Mouse (Mus musculus) adrenal gland, adult 2 months (tissue): Measurements from ENCODE around the gene Gm10037. TPM values are rescaled to one million over a fixed set of nuclear protein-coding genes. Genes with fewer than 3 reads are reported as not detected.
"Not testable (repeated sequence)": the region's sequence is repeated elsewhere in the genome, so short reads cannot be mapped to it uniquely, and the experiment has no call there.

ENCODE experiments used
- DNase-seq: peaks from one replicate; pipeline ENCODE4 v3.0.0; 2021
- polyA plus RNA-seq: library from polyadenylated mRNA; depleted of rRNA; stranded (reverse); fragments of >200 nt; gene quantifications from 2 replicates; pipeline ENCODE4 v1.2.3, GENCODE M21; 2012; rRNA removed
- total RNA-seq, 2 experiments: library from RNA; stranded (reverse); gene quantifications; 2 replicates each; pipeline ENCODE4 v1.2.3; 2021

The Gm10037 gene
- total and polyA plus RNA-seq, 3 experiments, result 1.8 to 3.2 TPM; not detected in 1

- not testable (repeated sequence) for DNase-seq
Measured at GRCm38 (mm10) chr13:67876049-67876698, 45.3 kb downstream of the Gm10037 start.

- no peak for DNase-seq
Measured at GRCm38 (mm10) chr13:67876699-67877254, 45.9 kb downstream of the Gm10037 start.

DNA sequence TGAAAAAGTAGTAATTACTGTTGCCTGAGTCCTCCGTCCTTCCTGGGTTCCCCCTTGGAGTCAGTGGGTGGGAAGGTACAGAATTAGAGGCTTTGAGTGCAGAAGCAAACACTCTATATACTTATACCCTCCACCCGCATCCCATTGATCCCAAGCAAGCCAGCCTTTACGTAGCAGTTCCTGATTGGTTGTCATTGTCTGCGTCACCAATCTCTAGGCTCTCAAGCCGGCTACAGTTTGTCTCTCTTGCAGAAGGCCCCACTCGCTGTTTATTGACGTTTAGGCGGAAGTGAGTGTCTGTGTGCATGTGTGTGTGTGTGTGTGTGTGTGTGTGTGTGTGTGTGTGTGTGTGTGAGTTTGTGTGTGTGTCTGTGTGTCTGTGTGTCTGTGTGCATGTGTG, 53.1 kb downstream of the Gm10037 start:
- no peak for DNase-seq

Other genes starting within 250 kb of the Gm10037 start
- 1 to 10 TPM; 6.4 to 7.8 TPM for gene Zfp729b, start 221.4 kb upstream of the Gm10037 start, total RNA-seq
- 0.03 and 0.09 TPM in 2 replicates for gene Zfp729b, start 221.4 kb upstream of the Gm10037 start, polyA plus RNA-seq
- gene Gm49345, start 193.3 kb upstream of the Gm10037 start, total RNA-seq, result 1 to 10 TPM; 1.2 to 1.3 TPM
- not detected in 2 replicates for gene Gm49345, start 193.3 kb upstream of the Gm10037 start, polyA plus RNA-seq
- 1 to 10 TPM; 6.0 to 6.5 TPM for gene Zfp729a, start 193.3 kb upstream of the Gm10037 start, total RNA-seq
- 0.12 and 0.29 TPM in 2 replicates for gene Zfp729a, start 193.3 kb upstream of the Gm10037 start, polyA plus RNA-seq
- gene Zfp738, start 144.0 kb upstream of the Gm10037 start, total RNA-seq, result 10 to 100 TPM in 1 of 2 experiments, 1 to 10 TPM in 1; 6.8 to 14.3 TPM
- 0.95 and 1.8 TPM in 2 replicates for gene Zfp738, start 144.0 kb upstream of the Gm10037 start, polyA plus RNA-seq
- gene Zfp65, start 101.9 kb upstream of the Gm10037 start, total RNA-seq, result 10 to 100 TPM; 10.2 to 10.6 TPM
- 0.06 and 0.16 TPM in 2 replicates for gene Zfp65, start 101.9 kb upstream of the Gm10037 start, polyA plus RNA-seq
- gene Zfp85, start 75.9 kb upstream of the Gm10037 start, total RNA-seq, result 1 to 10 TPM; 4.7 to 4.8 TPM
- gene Zfp85, start 75.9 kb upstream of the Gm10037 start, polyA plus RNA-seq, result not detected in 2 replicates
- gene Zfp493, start 51.4 kb upstream of the Gm10037 start, total RNA-seq, result 1 to 10 TPM; 1.9 to 2.8 TPM
- gene Zfp493, start 51.4 kb upstream of the Gm10037 start, polyA plus RNA-seq, result 0.35 and 0.36 TPM in 2 replicates
- gene Zfp273, start 17.4 kb upstream of the Gm10037 start, total RNA-seq, result 1 to 10 TPM; 4.1 to 5.8 TPM
- not detected in 2 replicates for gene Zfp273, start 17.4 kb upstream of the Gm10037 start, polyA plus RNA-seq
- gene BC048507, start 32.2 kb downstream of the Gm10037 start, total RNA-seq, result not detected
- not detected in 2 replicates for gene BC048507, start 32.2 kb downstream of the Gm10037 start, polyA plus RNA-seq